Mouse (Mus musculus) MEL-GATA-1-ER (cell line): ENCODE results near the gene Slc41a3.
"Not testable (repeated sequence)": the region's sequence is repeated elsewhere in the genome, so short reads cannot be mapped to it uniquely, and the experiment has no call there.

Experiments
- DNase-seq: peaks from one replicate; pipeline ENCODE4 v3.0.0-alpha.2; 2012; ENCODE audit warnings: low read depth; ENCODE audit errors: extremely low read depth

The Slc41a3 gene

GRCm38 (mm10) chr6:90624184-90624583, 19.7 kb downstream of the Slc41a3 start:
- no peak for DNase-seq

GRCm38 (mm10) chr6:90624733-90625132, 20.2 kb downstream of the Slc41a3 start:
- no peak for DNase-seq

- no peak for DNase-seq
These were observed 20.9 kb downstream of the Slc41a3 start for GRCm38 (mm10) chr6:90625207-90625994.

- DNase-seq: no peak
These were observed 23.0 kb downstream of the Slc41a3 start for GRCm38 (mm10) chr6:90627556-90627955.

GRCm38 (mm10) chr6:90629506-90629905, 25.0 kb downstream of the Slc41a3 start:
- DNase-seq: no peak

- no peak for DNase-seq
These were observed 25.9 kb downstream of the Slc41a3 start for GRCm38 (mm10) chr6:90630427-90630826.

- DNase-seq: not testable (repeated sequence)
These were observed 28.0 kb downstream of the Slc41a3 start for GRCm38 (mm10) chr6:90632526-90632925.

GRCm38 (mm10) chr6:90635081-90635480, 30.6 kb downstream of the Slc41a3 start:
- no peak for DNase-seq

GRCm38 (mm10) chr6:90635611-90636010, 31.1 kb downstream of the Slc41a3 start:
- DNase-seq: no peak

- no peak for DNase-seq
These were observed 38.5 kb downstream of the Slc41a3 start for GRCm38 (mm10) chr6:90643057-90643456.

GRCm38 (mm10) chr6:90644965-90645364, 40.4 kb downstream of the Slc41a3 start:
- no peak for DNase-seq

GRCm38 (mm10) chr6:90648391-90648790, 43.9 kb downstream of the Slc41a3 start:
- no peak for DNase-seq

- no peak for DNase-seq
These were observed 44.8 kb downstream of the Slc41a3 start for GRCm38 (mm10) chr6:90649279-90649678.

GRCm38 (mm10) chr6:90650634-90651033, 46.1 kb downstream of the Slc41a3 start:
- no peak for DNase-seq

GRCm38 (mm10) chr6:90653736-90654135, 49.2 kb downstream of the Slc41a3 start:
- DNase-seq: peak; percentile 13

- not testable (repeated sequence) for DNase-seq
These were observed 51.9 kb downstream of the Slc41a3 start for GRCm38 (mm10) chr6:90656344-90656850.

GRCm38 (mm10) chr6:90659913-90660312, 55.4 kb downstream of the Slc41a3 start:
- no peak for DNase-seq

- no peak for DNase-seq
These were observed 56.0 kb downstream of the Slc41a3 start for GRCm38 (mm10) chr6:90660398-90661028.

GRCm38 (mm10) chr6:90661029-90661399, 56.5 kb downstream of the Slc41a3 start:
- no peak for DNase-seq

- no peak for DNase-seq
These were observed 57.6 kb downstream of the Slc41a3 start for GRCm38 (mm10) chr6:90662148-90662547.

GRCm38 (mm10) chr6:90663736-90664135, 59.2 kb downstream of the Slc41a3 start:
- DNase-seq: no peak

- no peak for DNase-seq
These were observed 64.2 kb downstream of the Slc41a3 start for GRCm38 (mm10) chr6:90668693-90669092.

GRCm38 (mm10) chr6:90678759-90679158, 74.2 kb downstream of the Slc41a3 start:
- no peak for DNase-seq
